Mouse (Mus musculus) liver, embryonic 14 days (tissue): ENCODE results near the gene Rab13. TPM values are rescaled to one million over a fixed set of nuclear protein-coding genes. Genes with fewer than 3 reads are reported as not detected.

Source experiments
- polyA plus RNA-seq: library from polyadenylated mRNA; depleted of rRNA; stranded (reverse); fragments of >200 nt; gene quantifications from 2 replicates; pipeline ENCODE4 v1.2.3, GENCODE M21; 2012; rRNA removed

Rab13 gene
- 4.5 and 4.6 TPM in 2 replicates for polyA plus RNA-seq

GRCm38 (mm10) chr3:90213377-90213866 is at the start of gene Rab13, which contains the start of gene Rps27:
Gene Rab13 (plus strand): TSS chr3:90213695.
Gene Rps27 (minus strand): TSS chr3:90213651.

GRCm38 (mm10) chr3:90231507-90232333 is 18.2 kb downstream of the Rab13 start, which contains the start of gene Jtb:
Gene Jtb (plus strand): TSS chr3:90231597.

GRCm38 (mm10) chr3:90242984-90243775 is 29.7 kb downstream of the Rab13 start, which contains the start of gene Creb3l4:
Gene Creb3l4 (minus strand): TSS chr3:90243512.

GRCm38 (mm10) chr3:90247960-90248745 is 34.7 kb downstream of the Rab13 start, which contains the start of gene Slc39a1:
Gene Slc39a1 (plus strand): TSS chr3:90248172.

GRCm38 (mm10) chr3:90253653-90254418 is 40.3 kb downstream of the Rab13 start, which contains the start of gene Crtc2:
Gene Crtc2 (plus strand): TSS chr3:90254163.

DNA sequence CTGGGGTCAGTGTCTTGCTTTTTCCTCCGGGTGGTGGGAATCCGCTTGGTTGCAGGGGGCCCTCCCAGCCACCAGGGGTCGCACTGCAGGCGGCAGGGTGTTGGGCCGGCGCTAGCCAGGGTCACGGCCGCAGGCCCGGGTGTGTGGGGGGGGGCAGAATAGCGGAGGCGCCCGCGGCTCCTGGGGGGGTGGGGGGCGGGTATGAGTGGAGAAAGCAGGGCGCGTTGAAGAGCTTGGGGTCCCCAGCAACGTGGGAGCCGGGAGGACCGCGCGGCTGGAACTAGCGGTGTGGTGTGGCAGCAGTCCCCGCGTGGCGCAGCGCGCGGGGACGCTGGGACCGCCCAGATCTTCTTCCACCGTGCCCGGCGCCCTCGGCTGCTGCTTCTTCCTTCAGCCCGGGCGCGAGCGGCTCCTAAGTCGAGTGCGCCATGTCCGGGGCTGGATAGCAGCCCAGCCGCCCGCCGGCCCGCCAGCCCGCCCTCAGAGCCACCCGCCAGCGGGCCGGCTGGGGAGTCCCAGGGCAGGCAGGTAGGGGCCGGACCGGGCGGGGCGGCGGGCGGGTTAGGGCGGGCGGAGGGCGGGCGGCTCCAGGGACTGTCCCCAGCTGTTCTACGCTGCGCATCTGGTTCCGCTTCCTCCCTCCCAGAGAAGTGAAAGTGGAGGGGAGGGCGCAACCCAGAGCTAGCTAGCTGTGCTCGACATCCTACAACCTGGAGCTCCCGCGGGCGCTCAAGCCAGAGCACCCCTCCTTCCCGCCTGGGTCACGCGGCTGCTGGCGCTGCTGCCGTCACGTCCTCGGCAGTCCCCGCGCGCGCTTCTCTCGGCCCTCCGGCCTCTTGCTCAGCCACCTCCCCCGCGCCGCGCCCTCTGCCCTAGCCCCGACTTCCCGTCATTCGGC is 51.8 kb downstream of the Rab13 start, which contains the start of gene Dennd4b:
Gene Dennd4b, plus strand, starts transcription at position 152 of the 898 bp plus-strand sequence.

Other genes with a start within 250 kb of the Rab13 start
- 65.3 and 70.2 TPM in 2 replicates for gene Hax1, start 214.9 kb upstream of the Rab13 start, polyA plus RNA-seq
- gene 4933434E20Rik, start 162.1 kb upstream of the Rab13 start, polyA plus RNA-seq = 17.5 and 23.7 TPM in 2 replicates
- gene Ubap2l, start 161.1 kb upstream of the Rab13 start, polyA plus RNA-seq = 52.3 and 56.0 TPM in 2 replicates
- 84.8 and 95.8 TPM in 2 replicates for gene Tpm3, start 141.0 kb upstream of the Rab13 start, polyA plus RNA-seq
- gene Nup210l, start 109.6 kb upstream of the Rab13 start, polyA plus RNA-seq = 0.25 and 0.33 TPM in 2 replicates
- gene Rps27, start within 50 bp of the Rab13 start, polyA plus RNA-seq = 1,354 and 1,509 TPM in 2 replicates
- gene Jtb, start 17.9 kb downstream of the Rab13 start, polyA plus RNA-seq = 20.6 and 26.0 TPM in 2 replicates
- 0.23 and 0.30 TPM in 2 replicates for gene Creb3l4, start 29.8 kb downstream of the Rab13 start, polyA plus RNA-seq
- 9.5 and 10.7 TPM in 2 replicates for gene Slc39a1, start 34.5 kb downstream of the Rab13 start, polyA plus RNA-seq
- gene Crtc2, start 40.5 kb downstream of the Rab13 start, polyA plus RNA-seq = 6.6 and 7.9 TPM in 2 replicates
- gene Dennd4b, start 51.5 kb downstream of the Rab13 start, polyA plus RNA-seq = 3.5 and 4.3 TPM in 2 replicates
- 4.7 and 5.7 TPM in 2 replicates for gene Gatad2b, start 79.5 kb downstream of the Rab13 start, polyA plus RNA-seq
- gene Slc27a3, start 176.2 kb downstream of the Rab13 start, polyA plus RNA-seq = 1.8 and 1.9 TPM in 2 replicates
- gene Ints3, start 219.9 kb downstream of the Rab13 start, polyA plus RNA-seq = 11.3 and 13.6 TPM in 2 replicates